Mouse (Mus musculus): ENCODE measurements around the gene Zfp14. TPM values are rescaled to one million over a fixed set of nuclear protein-coding genes. Genes with fewer than 3 reads are reported as not detected.

Gene Zfp14
- polyA plus RNA-seq, 1 experiment from 2014 or later, result 4.7 TPM

- peaks cover 56% of the 10 kb centered on the region for H3K36me3 ChIP-seq
- peaks cover 9% of the 10 kb centered on the region; the same call in 1 of the 2 replicates for H3K4me1 ChIP-seq (replicated peaks)
- no peak overlapping the region for H3K4me2 ChIP-seq
- H3K9me3 ChIP-seq, result no peaks in the 10 kb centered on the region
- H3K9ac ChIP-seq (replicated peaks), result no peak overlapping the region
- H3K27me3 ChIP-seq, result no peaks in the 10 kb centered on the region
- H3K4me3 ChIP-seq (replicated peaks), result no peak overlapping the region
- peak overlapping the region; percentile 67; the same call in 1 of the 2 replicates for H3K27ac ChIP-seq
- WGBS, result 38% methylated on average over 4 of the region's 4 CpGs
- ATAC-seq (ENCODE audit: insufficient number of reproducible peaks, insufficient read depth, low FRiP score, low TSS enrichment, low read depth), result no peak
Measured at GRCm38 (mm10) chr7:30027331-30027730, 23.8 kb downstream of the Zfp14 start.

- WGBS, result 73% methylated on average over 5 of the region's 5 CpGs
- Histone ChIP-seq H3K9me3 (no peaks in the 10 kb centered on the region), H3K36me3 (peaks cover 76% of the 10 kb centered on the region), H3K27ac (no peak overlapping the region), H3K4me1 (replicated peaks) (peaks cover 9% of the 10 kb centered on the region; the same call in 1 of the 2 replicates), H3K4me2 (no peak overlapping the region), H3K27me3 (no peaks in the 10 kb centered on the region), H3K4me3 (replicated peaks) (no peak overlapping the region), H3K9ac (replicated peaks) (no peak overlapping the region)
- ATAC-seq (ENCODE audit: insufficient number of reproducible peaks, insufficient read depth, low FRiP score, low TSS enrichment, low read depth), result no peak
Measured at GRCm38 (mm10) chr7:30025358-30025757, 25.8 kb downstream of the Zfp14 start.

- Histone ChIP-seq H3K9ac (replicated peaks) (no peak overlapping the region), H3K27me3 (no peaks in the 10 kb centered on the region), H3K9me3 (no peaks in the 10 kb centered on the region), H3K4me2 (no peak overlapping the region), H3K4me1 (replicated peaks) (peaks cover 9% of the 10 kb centered on the region; the same call in 1 of the 2 replicates), H3K36me3 (peaks cover 89% of the 10 kb centered on the region), H3K27ac (no peak overlapping the region), H3K4me3 (replicated peaks) (no peak overlapping the region)
- ATAC-seq (ENCODE audit: insufficient number of reproducible peaks, insufficient read depth, low FRiP score, low TSS enrichment, low read depth), result no peak
- 95% methylated on average over 8 of the region's 8 CpGs for WGBS
Measured at GRCm38 (mm10) chr7:30023800-30024199, 27.4 kb downstream of the Zfp14 start.

- peaks cover 90% of the 10 kb centered on the region for H3K36me3 ChIP-seq
- H3K4me2 ChIP-seq, result no peak overlapping the region
- H3K9me3 ChIP-seq, result no peaks in the 10 kb centered on the region
- H3K27ac ChIP-seq, result no peak overlapping the region
- H3K4me1 ChIP-seq (replicated peaks), result peaks cover 9% of the 10 kb centered on the region; the same call in 1 of the 2 replicates
- no peak for ATAC-seq (ENCODE audit: insufficient number of reproducible peaks, insufficient read depth, low FRiP score, low TSS enrichment, low read depth)
- no peak overlapping the region for H3K4me3 ChIP-seq (replicated peaks)
- no peaks in the 10 kb centered on the region for H3K27me3 ChIP-seq
- 94% methylated on average over 9 of the region's 9 CpGs for WGBS
- no peak overlapping the region for H3K9ac ChIP-seq (replicated peaks)
Measured at GRCm38 (mm10) chr7:30023324-30023723, 27.9 kb downstream of the Zfp14 start.

- ATAC-seq (ENCODE audit: insufficient number of reproducible peaks, insufficient read depth, low FRiP score, low TSS enrichment, low read depth), result no peak
- 90% methylated on average over 2 of the region's 2 CpGs for WGBS
- peaks cover 97% of the 10 kb centered on the region for H3K36me3 ChIP-seq
- no peak overlapping the region for H3K27ac ChIP-seq
- H3K4me3 ChIP-seq (replicated peaks), result no peak overlapping the region
- H3K27me3 ChIP-seq, result no peaks in the 10 kb centered on the region
- no peaks in the 10 kb centered on the region for H3K4me1 ChIP-seq (replicated peaks)
- H3K9ac ChIP-seq (replicated peaks), result no peak overlapping the region
- H3K9me3 ChIP-seq, result no peaks in the 10 kb centered on the region
- no peak overlapping the region for H3K4me2 ChIP-seq
Measured at GRCm38 (mm10) chr7:30019543-30019942, 31.6 kb downstream of the Zfp14 start.

GRCm38 (mm10) chr7:30017226-30017625, 34.0 kb downstream of the Zfp14 start:
- H3K27ac ChIP-seq, result no peak overlapping the region
- ATAC-seq (ENCODE audit: insufficient number of reproducible peaks, insufficient read depth, low FRiP score, low TSS enrichment, low read depth), result no peak
- no peak overlapping the region for H3K4me2 ChIP-seq
- WGBS, result 95% methylated on average over 6 of the region's 6 CpGs
- no peak overlapping the region for H3K9ac ChIP-seq (replicated peaks)
- H3K36me3 ChIP-seq, result peaks cover 90% of the 10 kb centered on the region
- no peaks in the 10 kb centered on the region for H3K9me3 ChIP-seq
- no peaks in the 10 kb centered on the region for H3K27me3 ChIP-seq
- no peaks in the 10 kb centered on the region for H3K4me1 ChIP-seq (replicated peaks)
- no peak overlapping the region for H3K4me3 ChIP-seq (replicated peaks)

- 0 out of 2 replicates have a peak, but pooled peaks have one; percentile 35 for ATAC-seq (ENCODE audit: insufficient number of reproducible peaks, insufficient read depth, low FRiP score, low TSS enrichment, low read depth)
- Histone ChIP-seq H3K4me1 (replicated peaks) (peaks cover 8% of the 10 kb centered on the region), H3K9ac (replicated peaks) (no peak overlapping the region), H3K36me3 (peaks cover 85% of the 10 kb centered on the region), H3K27ac (no peak overlapping the region), H3K4me2 (no peak overlapping the region), H3K27me3 (no peaks in the 10 kb centered on the region), H3K4me3 (replicated peaks) (no peak overlapping the region), H3K9me3 (no peaks in the 10 kb centered on the region)
- WGBS, result 87% methylated on average over 4 of the region's 4 CpGs
Measured at GRCm38 (mm10) chr7:30012956-30013363, 38.2 kb downstream of the Zfp14 start.

- WGBS, result 74% methylated on average over 10 of the region's 10 CpGs
- Histone ChIP-seq H3K36me3 (peaks cover 83% of the 10 kb centered on the region), H3K9me3 (no peaks in the 10 kb centered on the region), H3K4me2 (no peak overlapping the region), H3K9ac (replicated peaks) (no peak overlapping the region), H3K4me3 (replicated peaks) (no peak overlapping the region), H3K27ac (peak overlapping the region; percentile 26), H3K4me1 (replicated peaks) (peaks cover 16% of the 10 kb centered on the region), H3K27me3 (no peaks in the 10 kb centered on the region)
- ATAC-seq (ENCODE audit: insufficient number of reproducible peaks, insufficient read depth, low FRiP score, low TSS enrichment, low read depth), result no peak
Measured at GRCm38 (mm10) chr7:30010551-30011195, 40.5 kb downstream of the Zfp14 start.

GRCm38 (mm10) chr7:30009321-30010085, 41.7 kb downstream of the Zfp14 start:
- 76% methylated on average over 21 of the region's 21 CpGs for WGBS
- ATAC-seq (ENCODE audit: insufficient number of reproducible peaks, insufficient read depth, low FRiP score, low TSS enrichment, low read depth), result no peak
- Histone ChIP-seq H3K27me3 (no peaks in the 10 kb centered on the region), H3K4me2 (no peak overlapping the region), H3K4me3 (replicated peaks) (no peak overlapping the region), H3K9ac (replicated peaks) (no peak overlapping the region), H3K9me3 (no peaks in the 10 kb centered on the region), H3K4me1 (replicated peaks) (peaks cover 16% of the 10 kb centered on the region), H3K27ac (peak overlapping the region; percentile 26), H3K36me3 (peaks cover 81% of the 10 kb centered on the region)

GRCm38 (mm10) chr7:30008020-30008690, 43.0 kb downstream of the Zfp14 start:
- H3K27ac ChIP-seq, result peak overlapping the region; percentile 86
- no peak; the same call in 1 of the 2 replicates for ATAC-seq (ENCODE audit: insufficient number of reproducible peaks, insufficient read depth, low FRiP score, low TSS enrichment, low read depth)
- H3K4me2 ChIP-seq, result no peak overlapping the region; the same call in 1 of the 2 replicates

GRCm38 (mm10) chr7:30007601-30008000, 43.6 kb downstream of the Zfp14 start:
- peaks cover 16% of the 10 kb centered on the region for H3K4me1 ChIP-seq (replicated peaks)
- WGBS, result 85% methylated on average over 1 of the region's 1 CpGs
- H3K27ac ChIP-seq, result peak overlapping the region; percentile 86
- no peak for ATAC-seq (ENCODE audit: insufficient number of reproducible peaks, insufficient read depth, low FRiP score, low TSS enrichment, low read depth)
- no peaks in the 10 kb centered on the region for H3K9me3 ChIP-seq
- no peak overlapping the region for H3K9ac ChIP-seq (replicated peaks)
- no peak overlapping the region for H3K4me2 ChIP-seq
- H3K27me3 ChIP-seq, result no peaks in the 10 kb centered on the region
- H3K4me3 ChIP-seq (replicated peaks), result no peak overlapping the region
- peaks cover 82% of the 10 kb centered on the region for H3K36me3 ChIP-seq

More at GRCm38 (mm10) chr7:30008020-30008690, 43.0 kb downstream of the Zfp14 start:
- Histone ChIP-seq H3K9ac (replicated peaks) (no peak overlapping the region; the same call in 1 of the 2 replicates), H3K4me1 (replicated peaks) (peaks cover 16% of the 10 kb centered on the region), H3K9me3 (no peaks in the 10 kb centered on the region), H3K36me3 (peaks cover 79% of the 10 kb centered on the region), H3K4me3 (replicated peaks) (no peak overlapping the region), H3K27me3 (no peaks in the 10 kb centered on the region)
- 61% methylated on average over 6 of the region's 6 CpGs for WGBS

Data from limb, embryonic 12.5 days (tissue).